In the genomic region with DNA sequence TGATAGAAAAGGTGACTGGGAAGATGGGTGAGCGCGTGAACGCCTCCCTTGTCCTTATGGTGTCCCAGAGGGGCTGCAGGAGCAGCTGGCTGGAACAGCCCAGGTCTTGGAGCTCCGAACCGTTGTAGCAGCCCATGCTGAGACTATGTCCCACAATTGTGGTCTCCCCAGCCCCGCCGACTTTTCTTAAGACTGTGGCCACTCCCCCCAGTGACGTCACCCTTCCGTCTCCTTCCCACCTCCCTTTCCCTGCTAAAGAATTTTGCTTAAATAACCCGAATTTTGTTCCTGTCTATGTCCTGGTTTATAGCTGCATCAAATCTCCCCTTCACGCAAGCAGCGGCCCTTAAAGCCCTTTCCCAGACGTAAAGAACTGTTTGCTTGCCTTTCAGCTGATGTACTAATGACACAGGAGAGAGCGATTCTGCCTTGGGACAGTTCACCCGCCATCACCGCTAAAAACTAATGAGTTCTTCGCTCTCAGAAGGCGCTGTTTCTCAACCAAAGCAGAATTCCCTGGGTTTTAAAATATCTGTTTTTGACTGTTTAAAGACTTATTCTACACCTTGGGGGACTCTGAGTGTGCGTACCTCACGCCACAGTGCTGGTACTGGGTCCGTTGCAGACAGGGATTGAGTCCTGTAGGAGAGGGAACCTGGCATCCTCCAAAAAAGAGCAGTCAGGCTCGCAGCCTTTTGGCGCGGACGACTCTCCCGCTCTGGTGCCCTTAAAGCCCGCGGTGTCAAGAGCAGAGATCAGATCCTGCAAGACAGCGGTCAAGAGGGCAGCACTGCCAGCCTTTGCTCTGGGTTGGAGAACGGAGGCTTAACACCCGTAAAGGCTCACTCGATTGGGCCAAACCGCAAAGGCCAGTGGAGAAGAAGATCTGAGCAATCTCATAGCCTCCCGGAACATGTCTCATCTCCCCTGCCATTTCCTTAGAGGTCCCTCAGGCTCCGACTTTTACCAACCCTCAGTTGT, we compare ENCODE assay signal across 8 mouse cellular contexts. TPM values are rescaled to one million over a fixed set of nuclear protein-coding genes. Genes with fewer than 3 reads are reported as not detected.
A peak's percentile ranks its signal among the peaks of the same experiment; 100 is the strongest.
DNase-seq lines count a peak whose midpoint lies in the region; ATAC-seq lines count a peak whose summit lies in the region.

Ch25h (minus strand) TSS at position 174 of the 981 bp plus-strand sequence.

- no peaks in the 10 kb centered on the region for H3K36me3 ChIP-seq in embryonic facial prominence, embryonic 10.5 days (replicated peaks)
- no peaks in the 10 kb centered on the region for H3K36me3 ChIP-seq in heart, embryonic 11.5 days (ENCODE audit: control insufficient read depth, insufficient read depth, low read length)
- H3K36me3 ChIP-seq in kidney, embryonic 14.5 days (ENCODE audit: control insufficient read depth, insufficient read depth, low read length): no peaks in the 10 kb centered on the region
- no peaks in the 10 kb centered on the region for H3K36me3 ChIP-seq in neural tube, embryonic 12.5 days

- H3K27ac ChIP-seq in embryonic facial prominence, embryonic 10.5 days (replicated peaks): 0 out of 2 replicates have a peak within 1 kb of the TSS, but pooled peaks have one; percentile 52
- H3K27ac ChIP-seq in heart, embryonic 11.5 days (ENCODE audit: low read depth, low read length): no peak within 1 kb of the TSS
- no peak within 1 kb of the TSS for H3K27ac ChIP-seq in kidney, embryonic 14.5 days (ENCODE audit: low read depth, low read length)
- no peak within 1 kb of the TSS for H3K27ac ChIP-seq in neural tube, embryonic 12.5 days

- H3K4me3 ChIP-seq in embryonic facial prominence, embryonic 10.5 days: peak within 1 kb of the TSS; percentile 67
- peak within 1 kb of the TSS; percentile 51 for H3K4me3 ChIP-seq in heart, embryonic 11.5 days (ENCODE audit: low read depth, low read length)
- peak within 1 kb of the TSS; percentile 48 for H3K4me3 ChIP-seq in kidney, embryonic 14.5 days (ENCODE audit: low read length)
- H3K4me3 ChIP-seq in neural tube, embryonic 12.5 days: peak within 1 kb of the TSS; percentile 51

- H3K4me1 ChIP-seq in embryonic facial prominence, embryonic 10.5 days: peaks cover 21% of the 10 kb centered on the region
- no peaks in the 10 kb centered on the region for H3K4me1 ChIP-seq in heart, embryonic 11.5 days (ENCODE audit: control insufficient read depth, insufficient read depth, low read length)
- peaks cover 6% of the 10 kb centered on the region for H3K4me1 ChIP-seq in kidney, embryonic 14.5 days (ENCODE audit: control insufficient read depth, insufficient read depth, low read length)
- peaks cover 15% of the 10 kb centered on the region for H3K4me1 ChIP-seq in neural tube, embryonic 12.5 days

- H3K4me2 ChIP-seq in heart, embryonic 11.5 days: peak within 1 kb of the TSS; percentile 92
- H3K4me2 ChIP-seq in kidney, embryonic 14.5 days (replicated peaks; ENCODE audit: low read depth, low read length): peak within 1 kb of the TSS; percentile 71
- H3K4me2 ChIP-seq in neural tube, embryonic 12.5 days (replicated peaks): peak within 1 kb of the TSS; percentile 97

- H3K9ac ChIP-seq in heart, embryonic 11.5 days (ENCODE audit: low read depth, low read length): peak within 1 kb of the TSS; percentile 39; the same call in 1 of the 2 replicates
- H3K9ac ChIP-seq in kidney, embryonic 14.5 days (ENCODE audit: low read depth, low read length): peak within 1 kb of the TSS; percentile 47; the same call in 1 of the 2 replicates
- peak within 1 kb of the TSS; percentile 13 for H3K9ac ChIP-seq in neural tube, embryonic 12.5 days

- peak; percentile 11 to 29 for DNase-seq in left cerebral cortex, adult 18-20 months (ENCODE audit: low spot score in 2 of 2)
- DNase-seq in left cerebral cortex, adult 11 months (ENCODE audit: low spot score): no peak
- DNase-seq in embryonic facial prominence, embryonic 10.5 days (ENCODE audit: low spot score): peak; percentile 68
- DNase-seq in lung, adult 18-20 months: peak; percentile 50 to 63
- peak; percentile 73 for DNase-seq in thymus, postnatal 14 days

- H3K27me3 ChIP-seq in embryonic facial prominence, embryonic 10.5 days (replicated peaks; ENCODE audit: low read depth, poor library complexity, severe bottlenecking): peaks cover 74% of the 10 kb centered on the region
- H3K27me3 ChIP-seq in heart, embryonic 11.5 days (ENCODE audit: control insufficient read depth, insufficient read depth, low read length): peaks cover 12% of the 10 kb centered on the region; the same call in 1 of the 2 replicates
- peaks cover 21% of the 10 kb centered on the region for H3K27me3 ChIP-seq in kidney, embryonic 14.5 days (ENCODE audit: control insufficient read depth, insufficient read depth, low read length)
- peaks cover 18% of the 10 kb centered on the region; the same call in 1 of the 2 replicates for H3K27me3 ChIP-seq in neural tube, embryonic 12.5 days (replicated peaks)

- ATAC-seq in heart, embryonic 11.5 days (replicated peaks; ENCODE audit: insufficient number of reproducible peaks, low FRiP score, low TSS enrichment): 0 out of 2 replicates have a peak, but pooled peaks have one; percentile 49
- ATAC-seq in kidney, embryonic 14.5 days (ENCODE audit: low FRiP score, low TSS enrichment): peak; percentile 83
- ATAC-seq in neural tube, embryonic 12.5 days (ENCODE audit: low FRiP score, low read depth): peak; percentile 89

- no peaks in the 10 kb centered on the region for H3K9me3 ChIP-seq in embryonic facial prominence, embryonic 10.5 days
- no peaks in the 10 kb centered on the region for H3K9me3 ChIP-seq in heart, embryonic 11.5 days (replicated peaks; ENCODE audit: control insufficient read depth, low read length)
- H3K9me3 ChIP-seq in kidney, embryonic 14.5 days (ENCODE audit: control insufficient read depth, low read length): no peaks in the 10 kb centered on the region
- no peaks in the 10 kb centered on the region for H3K9me3 ChIP-seq in neural tube, embryonic 12.5 days

- WGBS in embryonic facial prominence, embryonic 10.5 days: under 1% methylated on average over 35 of the region's 35 CpGs
- 1% methylated on average over 35 of the region's 35 CpGs for WGBS in heart, embryonic 11.5 days (ENCODE audit: insufficient replicate concordance)
- 1% methylated on average over 35 of the region's 35 CpGs for WGBS in kidney, embryonic 14.5 days
- WGBS in neural tube, embryonic 12.5 days: 1% methylated on average over 35 of the region's 35 CpGs

RNA-seq across cellular contexts. Expression of gene Ch25h, which starts in this region (rescaled TPM):
- total RNA-seq in left cerebral cortex, adult 18-20 months (2021): under 1 TPM; 0.23 to 0.44 TPM
- polyA plus RNA-seq in embryonic facial prominence, embryonic 10.5 days (2016; fragmentation: Nextera tagmentation; extraction: Ambion mirVana): 0.25 and 0.72 TPM in 2 replicates
- polyA plus RNA-seq in heart, embryonic 11.5 days (2014; fragmentation: Nextera tagmentation; extraction: Ambion mirVana): 1.8 and 3.7 TPM in 2 replicates
- 1.4 and 2.1 TPM in 2 replicates for polyA plus RNA-seq in kidney, embryonic 14.5 days (2014; fragmentation: Nextera tagmentation; extraction: Ambion mirVana)
- 1.6 and 2.1 TPM in 2 replicates for polyA plus RNA-seq in neural tube, embryonic 12.5 days (2016; fragmentation: Nextera tagmentation; extraction: Ambion mirVana)

Comparison
In these comparisons a context has a peak if more than half of its experiments do, and no peak if none do; other contexts are left out.
1. Peak in DNase-seq in left cerebral cortex, adult 18-20 months; RNA of the gene not detected or under 1 TPM.
2. Peak in DNase-seq, H3K4me3 ChIP-seq and H3K27ac ChIP-seq in embryonic facial prominence, embryonic 10.5 days; RNA of the gene not detected or under 1 TPM.